Mouse (Mus musculus): Measurements from ENCODE around the gene Tpo.

The Tpo gene

DNA sequence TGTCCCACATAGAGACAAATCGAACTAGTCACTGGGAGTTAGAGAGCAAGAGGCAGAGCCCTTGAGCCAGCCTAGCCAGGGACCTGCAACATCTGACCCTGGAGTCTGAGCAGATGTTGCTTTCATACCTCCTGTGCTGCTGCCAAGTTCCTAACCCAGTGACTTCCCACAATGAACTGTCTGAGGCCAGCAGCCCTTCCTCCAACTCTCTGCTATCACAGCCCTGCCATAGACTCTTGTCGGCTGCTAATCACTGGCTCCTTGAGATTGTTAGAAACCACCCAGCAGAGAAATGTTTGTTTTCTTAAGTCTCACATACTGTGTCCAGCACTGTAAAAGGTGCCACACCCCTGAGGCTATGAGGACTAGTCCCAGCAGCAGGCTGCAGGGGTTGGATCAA is 56.1 kb downstream of the Tpo start:
- DNase-seq (ENCODE audit: low spot score), result no peak

DNA sequence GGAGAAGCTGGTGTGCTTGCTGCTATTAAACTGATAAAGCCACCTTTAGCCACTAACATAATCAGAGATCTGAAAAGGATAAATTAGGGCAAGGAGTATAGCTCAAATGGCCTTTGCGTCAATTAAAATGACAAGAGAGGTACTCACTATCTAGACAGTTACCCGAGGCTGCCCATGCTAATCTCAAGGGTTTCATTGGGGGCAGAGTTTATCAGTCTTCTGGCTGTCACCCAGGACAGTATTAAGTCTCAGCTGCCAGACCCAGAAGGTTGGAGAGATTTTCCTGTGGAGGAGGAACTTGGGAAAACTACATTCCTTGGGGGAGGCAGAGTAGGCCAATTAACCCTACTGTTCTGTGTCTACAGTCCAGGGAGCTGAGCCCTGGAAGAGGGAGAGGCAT is 63.1 kb downstream of the Tpo start:
- DNase-seq (ENCODE audit: low spot score), result no peak

DNA sequence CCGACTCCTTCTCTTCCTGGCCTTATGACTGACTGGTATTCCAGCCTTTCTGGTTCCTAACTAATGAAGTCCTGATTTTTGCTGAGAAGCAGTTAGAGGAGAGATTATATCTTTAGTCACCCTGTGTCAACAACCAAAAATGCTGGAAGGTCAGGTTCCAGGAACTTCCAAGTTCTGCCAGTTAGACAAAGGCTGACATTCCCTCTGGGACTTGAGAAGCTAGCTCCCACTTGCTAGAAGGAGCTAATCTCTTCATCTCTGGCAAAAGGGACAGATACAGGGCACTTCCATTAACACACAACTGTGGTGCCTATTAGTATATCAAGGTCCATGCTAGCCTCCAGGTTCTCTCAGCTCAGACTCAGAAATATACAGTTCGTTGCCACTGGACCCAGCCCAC is 64.6 kb downstream of the Tpo start:
- DNase-seq (ENCODE audit: low spot score), result no peak

DNA sequence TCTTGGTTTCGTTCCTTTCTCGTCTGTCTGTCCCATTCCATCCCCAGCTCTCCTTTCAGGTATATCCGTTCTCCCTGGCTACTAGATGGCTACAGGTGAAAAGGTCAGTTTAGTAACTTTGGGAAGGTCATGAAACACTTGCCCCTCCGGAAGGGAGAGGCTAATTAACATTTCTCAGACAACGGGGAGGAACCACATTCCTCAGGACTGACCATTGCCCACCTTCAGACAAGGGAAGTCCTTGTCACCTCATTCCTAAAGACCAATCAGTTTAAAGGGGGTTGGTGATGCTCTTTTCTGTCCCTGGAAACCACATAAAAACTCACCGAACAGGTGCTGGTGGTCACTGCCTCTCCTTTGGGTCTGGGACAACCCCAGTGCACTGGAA is 70.3 kb downstream of the Tpo start:
- no peak for DNase-seq (ENCODE audit: low spot score)

GRCm38 (mm10) chr12:30061503-30062117 is 70.8 kb downstream of the Tpo start:
- DNase-seq (ENCODE audit: low spot score), result no peak

GRCm38 (mm10) chr12:30058044-30058443 is 74.4 kb downstream of the Tpo start:
- no peak for DNase-seq (ENCODE audit: low spot score)

DNA sequence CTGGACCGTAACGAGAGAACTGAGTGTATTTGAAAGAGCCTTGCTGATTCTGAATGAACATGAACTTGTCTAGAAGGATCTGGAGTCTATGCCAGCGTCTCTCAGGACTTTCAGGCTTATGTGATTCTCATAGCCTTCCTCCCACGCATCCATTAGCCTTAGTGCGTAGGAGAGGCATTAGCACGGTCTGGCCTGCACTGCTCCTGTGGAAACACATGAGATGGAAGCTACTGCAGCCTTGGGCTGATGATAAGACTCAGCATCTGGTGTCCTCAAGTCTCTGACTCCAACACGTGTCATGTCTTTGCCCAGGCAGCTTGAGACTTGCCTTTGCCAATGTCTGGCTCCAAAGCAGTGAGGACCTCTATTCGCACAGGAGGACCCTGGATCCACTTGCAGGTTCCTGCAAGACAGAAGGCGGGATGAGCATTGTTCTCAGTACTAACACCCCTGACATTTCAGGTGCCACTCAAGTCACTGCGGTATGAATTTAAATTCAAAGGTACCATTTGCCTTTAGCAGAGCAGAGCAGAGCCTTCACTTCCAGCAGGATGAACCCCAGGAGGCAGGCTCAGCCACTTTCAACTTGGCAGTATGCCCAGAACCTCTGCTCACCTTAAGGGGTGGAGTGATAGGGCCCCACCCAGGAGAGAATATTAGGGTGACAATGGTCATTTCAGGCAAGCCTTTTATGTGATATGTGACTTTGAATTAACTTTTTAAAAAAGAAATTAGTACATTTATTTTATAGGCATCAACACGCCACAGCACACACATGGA is 77.5 kb downstream of the Tpo start:
- no peak for DNase-seq (ENCODE audit: low spot score)

- no peak for DNase-seq (ENCODE audit: low spot score)
Observed at GRCm38 (mm10) chr12:30050235-30050634, 82.2 kb downstream of the Tpo start.

- DNase-seq (ENCODE audit: low spot score), result no peak
Observed at GRCm38 (mm10) chr12:30049818-30050217, 82.6 kb downstream of the Tpo start.

- DNase-seq (ENCODE audit: low spot score), result no peak
Observed at GRCm38 (mm10) chr12:30048848-30049247, 83.6 kb downstream of the Tpo start.

- no peak for DNase-seq (ENCODE audit: low spot score)
Observed at GRCm38 (mm10) chr12:30040150-30040549, 92.3 kb downstream of the Tpo start.

DNA sequence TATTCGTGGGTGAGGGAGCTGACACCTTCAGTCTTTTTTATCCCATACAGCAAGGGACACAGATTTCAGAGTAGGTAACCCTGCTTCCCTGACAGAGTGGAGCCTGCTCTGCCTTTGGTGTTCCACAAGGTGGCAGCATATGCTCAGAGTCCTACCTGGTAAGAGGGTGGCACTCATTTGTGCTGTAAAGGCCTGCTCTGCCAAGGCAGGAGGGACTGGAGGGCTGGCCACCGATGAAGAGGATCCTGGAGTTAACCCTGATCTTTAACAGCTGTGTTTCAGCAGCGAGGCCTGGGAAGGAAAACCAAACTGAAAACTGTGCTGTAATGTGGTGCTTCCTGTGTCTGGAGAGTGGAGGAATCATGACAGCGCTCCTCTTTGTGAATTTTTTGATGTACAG is 92.9 kb downstream of the Tpo start:
- no peak for DNase-seq (ENCODE audit: low spot score)

- DNase-seq (ENCODE audit: low spot score), result no peak
Observed at GRCm38 (mm10) chr12:30036569-30037055, 95.8 kb downstream of the Tpo start.

GRCm38 (mm10) chr12:30035841-30036568 is 96.4 kb downstream of the Tpo start:
- no peak for DNase-seq (ENCODE audit: low spot score)

DNA sequence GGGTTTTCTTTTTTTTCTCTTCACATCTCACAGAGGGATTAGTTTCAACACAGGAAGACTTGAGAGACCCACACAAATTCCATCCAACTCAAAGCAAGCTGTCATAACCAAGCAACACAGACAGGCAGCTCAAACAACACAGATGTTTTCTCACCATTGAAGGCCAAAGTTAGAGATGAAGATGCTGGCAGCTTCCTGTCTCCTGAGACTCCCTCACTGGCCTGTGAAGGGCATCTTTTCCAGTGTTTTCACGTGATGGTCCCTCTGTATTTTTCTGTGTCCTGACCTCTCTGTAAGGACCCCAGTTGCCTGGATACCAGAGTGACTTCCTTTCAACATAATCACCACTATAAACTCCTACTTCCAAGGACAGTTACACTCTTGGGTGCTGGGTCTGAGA is 97.0 kb downstream of the Tpo start:
- DNase-seq (ENCODE audit: low spot score), result no peak

- DNase-seq (ENCODE audit: low spot score), result no peak
Observed at GRCm38 (mm10) chr12:30034681-30035080, 97.7 kb downstream of the Tpo start.

GRCm38 (mm10) chr12:30030571-30030970 is 101.9 kb downstream of the Tpo start:
- DNase-seq (ENCODE audit: low spot score), result no peak

DNA sequence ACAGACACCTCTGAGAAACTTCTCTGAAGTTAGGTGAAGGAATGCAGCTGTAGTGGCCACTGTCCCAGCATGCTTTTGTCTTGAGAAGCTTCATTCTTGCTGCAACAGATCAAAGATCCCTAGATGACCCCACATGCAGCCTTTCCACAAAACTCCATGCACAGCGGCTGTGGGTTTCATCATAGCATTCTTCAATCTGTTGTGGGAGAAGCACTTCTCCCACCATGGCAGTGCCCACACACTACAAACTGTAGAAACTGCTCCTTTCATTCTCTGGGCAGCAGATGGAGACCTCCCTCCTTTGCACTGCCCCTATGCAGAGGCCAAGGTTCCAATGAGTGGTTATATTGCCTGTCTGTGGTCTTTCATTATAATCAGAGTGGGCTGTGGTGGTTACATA is 103.3 kb downstream of the Tpo start:
- DNase-seq (ENCODE audit: low spot score), result no peak

DNA sequence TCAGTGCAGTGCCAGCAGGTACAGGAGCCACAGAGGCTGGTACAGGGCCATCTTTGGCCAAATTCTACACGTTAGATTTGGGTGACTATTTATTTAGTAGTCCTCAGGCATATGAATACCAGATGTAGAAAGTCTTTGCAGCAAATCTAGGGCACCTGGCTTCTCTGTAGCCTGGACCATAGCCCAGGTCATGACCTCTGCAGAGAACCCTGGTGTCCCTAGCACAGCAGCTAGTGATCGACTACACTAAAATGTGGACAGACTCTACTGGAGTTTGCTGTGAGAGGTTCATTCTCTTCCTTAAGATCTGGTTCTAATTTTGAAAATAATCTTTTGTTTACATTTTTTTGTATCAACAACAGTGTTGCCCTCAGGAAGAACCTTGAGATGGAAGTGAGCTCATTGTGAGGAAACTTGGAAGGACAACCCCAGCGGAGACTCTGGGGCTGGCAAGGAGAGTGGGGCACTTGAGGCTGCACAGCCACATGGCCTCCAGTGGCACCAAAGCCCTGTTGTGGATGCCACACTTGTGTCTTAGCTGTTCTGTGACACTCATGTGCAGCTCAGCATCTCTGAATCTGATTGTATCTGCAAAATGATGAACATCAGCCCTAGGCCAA is 104.6 kb downstream of the Tpo start:
- DNase-seq (ENCODE audit: low spot score), result no peak

GRCm38 (mm10) chr12:30024264-30024825 is 108.1 kb downstream of the Tpo start:
- no peak for DNase-seq (ENCODE audit: low spot score)

DNA sequence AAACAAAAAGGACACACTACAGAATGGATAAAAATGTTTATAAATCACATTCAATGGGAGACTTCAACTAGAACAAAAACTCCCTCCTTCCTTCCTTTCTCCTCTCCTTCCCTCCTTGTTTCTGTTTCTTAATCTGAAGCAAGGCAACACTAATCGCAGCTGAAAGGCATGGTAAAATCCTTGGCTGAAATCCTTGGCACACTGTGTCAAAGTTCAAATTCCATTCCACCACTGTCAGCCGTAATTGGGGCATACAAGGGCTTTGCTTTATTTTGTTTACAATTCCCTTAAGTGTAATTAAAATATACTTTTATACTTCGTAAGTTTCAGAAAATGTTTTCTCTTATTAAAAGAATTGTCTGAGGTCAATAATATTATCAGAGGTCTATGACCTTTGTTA is 108.9 kb downstream of the Tpo start:
- no peak for DNase-seq (ENCODE audit: low spot score)

- DNase-seq (ENCODE audit: low spot score), result no peak
Observed at GRCm38 (mm10) chr12:30020447-30020846, 112.0 kb downstream of the Tpo start.

All from T-cell, adult 2 months (primary cell).